Mouse (Mus musculus) hindbrain, postnatal 0 days (tissue): ENCODE measurements at regions not wholly inside any gene's neighbourhood (a gene's known extent, or its start where the extent isn't known, plus 50 kb on each side); places are given as distances from the start of the nearest gene placed in this dataset.

Source experiments
- ATAC-seq: fragments of 200-750 bp; cut with Nextera tagmentation; 2 replicates; pipeline ENCODE4 v1.8.0; 2017; ENCODE audit warnings: mild to moderate bottlenecking, moderate TSS enrichment, moderate library complexity
- DNase-seq: peaks from one replicate; pipeline ENCODE4 v3.0.0-alpha.2; 2015; ENCODE audit warnings: low spot score
- H3K27ac ChIP-seq: fragments of 300-500 bp; sonication (generic); 2 replicates; pipeline ENCODE4 v1.5.1; 2014; ENCODE audit warnings: mild to moderate bottlenecking
- H3K27me3 ChIP-seq: fragments of 300-500 bp; sonication (generic); 2 replicates; pipeline ENCODE4 v1.6.1; 2014; ENCODE audit warnings: low read length, mixed read lengths; ENCODE audit not compliant: insufficient read depth
- H3K36me3 ChIP-seq: fragments of 300-500 bp; sonication (generic); 2 replicates; pipeline ENCODE4 v1.6.1; 2014; ENCODE audit warnings: low read length, mixed read lengths; ENCODE audit not compliant: insufficient read depth
- H3K4me1 ChIP-seq: fragments of 300-500 bp; sonication (generic); 2 replicates; pipeline ENCODE4 v1.6.1; 2014; ENCODE audit warnings: antibody characterized with exemption, low read length, mixed read lengths; ENCODE audit not compliant: insufficient read depth
- H3K4me2 ChIP-seq: fragments of 300-500 bp; sonication (generic); 2 replicates; pipeline ENCODE4 v1.6.1; 2014; ENCODE audit warnings: low read depth, mild to moderate bottlenecking, low read length, moderate library complexity, mixed read lengths
- H3K4me3 ChIP-seq: fragments of 300-500 bp; sonication (generic); 2 replicates; pipeline ENCODE4 v1.5.1; 2014; ENCODE audit warnings: low read length
- H3K9ac ChIP-seq: fragments of 300-500 bp; sonication (generic); replicated peaks from 2 replicates; pipeline ENCODE4 v1.6.1; 2014; ENCODE audit warnings: mild to moderate bottlenecking, low read length, moderate library complexity, mixed read lengths
- H3K9me3 ChIP-seq: fragments of 300-500 bp; sonication (generic); 2 replicates; pipeline ENCODE4 v1.6.1; 2016; ENCODE audit warnings: low read length, mixed read lengths
- CTCF ChIP-seq: IDR thresholded peaks from 2 replicates; pipeline ENCODE4 v1.5.1; 2016; ENCODE audit warnings: antibody characterized with exemption, control low read depth, low read depth
- WGBS: fragments of 180-500 bp; shearing (Covaris S2); extraction: QIAGEN DNeasy Blood & Tissue Kit; methylation state at CpG from one replicate; pipeline ENCODE4 v1.1.7; 2014; 5-methylcytosine and 5-hydroxymethylcytosine counted together

DNA sequence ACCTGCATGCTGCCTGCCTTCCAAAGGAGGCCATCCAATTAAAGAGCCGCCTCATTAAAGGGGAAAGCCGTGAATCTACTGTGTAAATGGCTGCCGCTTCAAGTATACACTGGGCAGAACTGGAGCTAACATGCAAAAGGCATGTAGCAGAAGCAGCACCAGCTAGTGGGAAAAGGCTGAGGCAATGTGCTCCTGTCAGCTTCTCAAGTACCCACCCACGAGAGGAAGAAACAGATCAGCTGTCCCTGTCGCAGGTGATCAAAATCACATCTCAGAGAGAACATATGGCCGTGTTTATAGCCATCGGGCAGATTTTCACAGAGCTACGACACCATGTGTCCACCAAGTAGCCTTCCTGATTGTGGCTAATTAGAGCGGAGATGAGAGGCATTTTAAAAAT is 440.2 kb downstream of the Rwdd3 start:
- Histone ChIP-seq H3K9ac (no peak overlapping the region), H3K27ac (no peak overlapping the region), H3K4me1 (no peaks in the 10 kb centered on the region), H3K9me3 (no peaks in the 10 kb centered on the region), H3K4me3 (no peak overlapping the region), H3K36me3 (no peaks in the 10 kb centered on the region), H3K4me2 (no peak overlapping the region), H3K27me3 (no peaks in the 10 kb centered on the region)
- WGBS: 54% methylated on average over 9 of the region's 9 CpGs
- TF ChIP-seq CTCF: peak; percentile 2; the same call in 1 of the 2 replicates
- ATAC-seq: peak; percentile 76
- peak; percentile 68 for DNase-seq

DNA sequence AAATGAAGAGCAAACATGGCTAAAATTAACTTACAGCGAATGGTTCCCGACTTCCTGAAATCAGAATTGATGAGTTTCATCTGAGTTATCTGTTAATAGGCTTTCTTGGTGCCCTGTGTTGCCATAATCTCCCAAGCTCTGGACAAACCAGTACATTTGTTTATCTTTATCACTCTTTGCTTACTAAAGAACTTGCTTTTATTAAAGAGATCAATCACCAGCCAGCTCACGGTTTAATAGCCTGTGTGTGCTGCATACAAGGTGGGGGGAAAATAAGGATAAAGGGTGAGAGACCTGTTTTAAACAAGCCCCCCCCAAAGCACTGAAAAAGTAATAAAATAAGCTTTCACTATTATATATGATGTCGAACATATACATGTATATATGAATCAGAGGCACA is 441.3 kb downstream of the Rwdd3 start:
- H3K9me3 ChIP-seq: no peaks in the 10 kb centered on the region
- H3K9ac ChIP-seq: no peak overlapping the region
- WGBS: 75% methylated on average over 4 of the region's 4 CpGs
- H3K4me2 ChIP-seq: 0 out of 2 replicates have a peak overlapping the region, but pooled peaks have one; percentile 23
- no peak for DNase-seq
- no peak for ATAC-seq
- no peaks in the 10 kb centered on the region for H3K36me3 ChIP-seq
- TF ChIP-seq CTCF: no peak
- no peaks in the 10 kb centered on the region for H3K4me1 ChIP-seq
- no peak overlapping the region for H3K27ac ChIP-seq
- no peaks in the 10 kb centered on the region for H3K27me3 ChIP-seq
- H3K4me3 ChIP-seq: no peak overlapping the region

DNA sequence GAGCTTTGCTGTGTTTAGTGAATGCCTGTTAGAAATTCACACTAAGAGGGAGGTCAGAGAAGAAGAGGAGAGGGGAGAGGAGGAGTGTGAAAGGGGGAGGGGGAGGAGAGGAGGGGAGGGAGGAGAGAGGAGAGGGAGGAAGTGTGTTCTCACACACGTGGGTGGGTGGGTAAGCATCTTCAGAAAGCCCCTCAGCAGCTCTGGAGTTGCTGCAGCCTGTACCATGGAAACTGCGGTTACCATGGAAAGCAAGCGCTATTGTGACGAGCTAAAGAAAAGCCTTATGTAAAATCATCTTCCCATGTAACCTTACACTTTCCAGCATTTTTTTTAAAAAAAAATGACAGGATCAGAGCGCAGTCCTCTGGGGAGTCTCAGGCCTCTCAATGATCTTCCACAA is 441.8 kb downstream of the Rwdd3 start:
- ATAC-seq: peak; percentile 78; the same call in 1 of the 2 replicates

DNA sequence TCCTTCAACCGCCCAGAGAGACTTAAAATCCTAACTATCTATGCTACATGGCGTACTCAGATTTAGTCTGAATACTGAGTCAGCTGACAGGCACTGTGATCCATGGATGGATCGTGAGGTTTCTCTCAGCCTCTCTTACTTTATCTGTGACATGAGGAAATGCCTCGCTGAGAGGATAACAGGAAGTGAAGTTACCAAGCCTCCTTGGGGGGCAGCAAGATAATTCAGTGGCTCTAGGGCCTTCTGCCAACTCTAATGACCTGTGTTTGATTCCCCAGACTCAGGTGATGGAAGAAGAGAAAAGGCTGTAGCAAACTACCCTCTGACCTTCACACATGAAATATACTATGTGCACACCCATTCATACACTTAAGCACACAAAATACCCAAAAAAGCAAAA is 486.3 kb downstream of the Rwdd3 start:
- no peak for DNase-seq
- ATAC-seq: no peak
- Histone ChIP-seq H3K4me1 (no peaks in the 10 kb centered on the region), H3K4me3 (no peak overlapping the region), H3K36me3 (no peaks in the 10 kb centered on the region), H3K27me3 (no peaks in the 10 kb centered on the region), H3K9me3 (no peaks in the 10 kb centered on the region), H3K4me2 (no peak overlapping the region), H3K9ac (no peak overlapping the region), H3K27ac (no peak overlapping the region)
- 86% methylated on average over 4 of the region's 4 CpGs for WGBS
- no peak for TF ChIP-seq CTCF

More for the DNA sequence above, 441.8 kb downstream of the Rwdd3 start:
- no peaks in the 10 kb centered on the region for H3K27me3 ChIP-seq
- no peak overlapping the region for H3K9ac ChIP-seq
- no peaks in the 10 kb centered on the region for H3K9me3 ChIP-seq
- DNase-seq: peak; percentile 67
- H3K4me3 ChIP-seq: no peak overlapping the region
- TF ChIP-seq CTCF: no peak
- 31% methylated on average over 5 of the region's 5 CpGs for WGBS
- H3K4me2 ChIP-seq: peak overlapping the region; percentile 23; the same call in 1 of the 2 replicates
- H3K36me3 ChIP-seq: no peaks in the 10 kb centered on the region
- H3K4me1 ChIP-seq: no peaks in the 10 kb centered on the region
- H3K27ac ChIP-seq: no peak overlapping the region

DNA sequence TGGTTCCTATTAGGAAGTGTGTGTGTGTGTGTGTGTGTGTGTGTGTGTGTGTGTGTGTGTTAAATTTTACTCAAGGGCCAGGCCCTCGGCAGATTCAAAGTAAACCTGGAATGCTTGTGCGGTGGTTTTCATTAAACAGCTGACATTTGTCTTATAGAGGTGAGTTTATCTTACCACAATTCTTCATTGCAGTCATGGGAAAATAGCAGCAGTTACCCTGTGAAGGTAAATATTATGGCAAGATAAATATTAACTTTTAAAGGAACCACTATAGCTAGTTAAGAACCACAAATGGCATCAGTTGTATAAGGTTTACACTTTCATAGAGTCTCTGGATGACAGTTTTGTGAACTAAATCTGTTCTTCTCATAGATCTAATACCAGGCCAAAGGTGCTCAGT is 495.6 kb downstream of the Rwdd3 start:
- 77% methylated on average over 2 of the region's 2 CpGs for WGBS
- Histone ChIP-seq H3K9ac (no peak overlapping the region), H3K9me3 (no peaks in the 10 kb centered on the region), H3K36me3 (no peaks in the 10 kb centered on the region), H3K4me3 (no peak overlapping the region), H3K27ac (no peak overlapping the region), H3K27me3 (no peaks in the 10 kb centered on the region), H3K4me1 (no peaks in the 10 kb centered on the region), H3K4me2 (no peak overlapping the region)
- DNase-seq (no peak), ATAC-seq (no peak)
- TF ChIP-seq CTCF: no peak

DNA sequence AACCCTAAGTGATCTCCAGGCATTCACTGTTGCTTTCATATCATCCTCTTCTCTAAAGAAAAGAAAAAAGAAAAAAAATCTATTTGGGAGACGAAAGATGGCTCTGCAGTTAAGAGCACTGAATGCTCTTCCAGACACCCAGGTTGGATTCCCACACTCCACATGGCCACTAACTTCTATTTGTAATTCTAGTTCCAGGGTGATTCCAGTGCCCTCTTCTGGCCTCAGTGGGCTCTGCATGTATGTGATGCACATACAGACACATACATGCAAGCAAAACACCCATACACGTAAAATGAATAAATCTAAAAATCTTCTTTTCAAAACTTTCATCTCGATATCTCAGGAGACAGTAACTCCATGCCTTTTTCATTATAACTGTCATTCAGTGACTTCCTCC is 502.8 kb downstream of the Rwdd3 start:
- H3K9ac ChIP-seq: no peak overlapping the region
- H3K36me3 ChIP-seq: no peaks in the 10 kb centered on the region
- H3K27me3 ChIP-seq: no peaks in the 10 kb centered on the region
- no peak overlapping the region for H3K27ac ChIP-seq
- H3K4me2 ChIP-seq: no peak overlapping the region
- H3K4me1 ChIP-seq: no peaks in the 10 kb centered on the region
- no peak overlapping the region for H3K4me3 ChIP-seq
- DNase-seq (no peak), ATAC-seq (no peak)
- 94% methylated on average over 3 of the region's 3 CpGs for WGBS
- TF ChIP-seq CTCF: no peak
- no peaks in the 10 kb centered on the region for H3K9me3 ChIP-seq

DNA sequence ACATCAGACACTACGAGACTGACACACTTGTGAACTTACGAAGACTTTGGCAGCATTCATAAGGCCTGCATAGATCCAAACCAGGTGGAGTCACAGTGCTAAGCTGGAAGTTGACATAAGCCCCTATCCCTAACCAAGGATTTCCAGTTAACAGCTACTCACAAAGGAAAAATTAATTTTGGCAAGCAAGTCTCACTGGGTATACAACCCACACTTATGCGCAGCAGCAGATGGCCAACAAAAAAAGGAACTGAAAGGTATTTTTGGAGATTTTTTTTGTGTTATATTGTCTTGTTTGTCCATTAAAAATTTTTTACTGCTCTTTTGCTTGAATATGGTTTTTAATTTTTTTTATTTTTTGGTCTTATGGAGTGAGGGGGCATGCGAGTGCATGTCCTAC is 509.0 kb downstream of the Rwdd3 start:
- 91% methylated on average over 4 of the region's 4 CpGs for WGBS
- TF ChIP-seq CTCF: no peak
- Histone ChIP-seq H3K27ac (no peak overlapping the region), H3K4me2 (no peak overlapping the region), H3K4me1 (no peaks in the 10 kb centered on the region), H3K36me3 (no peaks in the 10 kb centered on the region), H3K4me3 (no peak overlapping the region), H3K9me3 (no peaks in the 10 kb centered on the region), H3K9ac (no peak overlapping the region), H3K27me3 (no peaks in the 10 kb centered on the region)
- no peak for DNase-seq
- no peak for ATAC-seq

DNA sequence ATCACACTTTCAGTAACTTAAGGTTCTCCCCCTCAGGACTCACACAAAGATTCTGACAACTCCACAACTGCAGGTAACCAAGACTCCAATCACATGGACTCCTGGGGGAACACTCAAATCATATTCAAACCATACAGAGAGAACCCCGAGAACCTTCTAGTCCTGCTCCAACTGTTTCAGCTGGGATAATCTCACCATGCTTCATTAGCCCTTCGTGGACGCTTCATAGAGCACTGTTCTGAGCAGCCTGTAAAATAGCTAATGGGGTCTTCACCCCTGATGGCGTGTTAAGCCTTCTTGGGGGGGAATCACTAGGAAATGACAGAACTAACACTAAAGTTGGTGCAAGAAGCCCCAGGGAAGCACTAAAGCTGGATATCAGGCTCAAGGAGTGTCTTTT is 510.7 kb downstream of the Rwdd3 start:
- H3K4me1 ChIP-seq: no peaks in the 10 kb centered on the region
- no peak overlapping the region for H3K9ac ChIP-seq
- H3K4me3 ChIP-seq: no peak overlapping the region
- no peak overlapping the region for H3K27ac ChIP-seq
- no peaks in the 10 kb centered on the region for H3K9me3 ChIP-seq
- no peak for ATAC-seq
- no peak for TF ChIP-seq CTCF
- H3K36me3 ChIP-seq: no peaks in the 10 kb centered on the region
- WGBS: 63% methylated on average over 4 of the region's 4 CpGs
- no peaks in the 10 kb centered on the region for H3K27me3 ChIP-seq
- no peak overlapping the region for H3K4me2 ChIP-seq
- DNase-seq: no peak
